Mouse (Mus musculus): ENCODE measurements around the gene Fam166b.

Gene Fam166b

DNA sequence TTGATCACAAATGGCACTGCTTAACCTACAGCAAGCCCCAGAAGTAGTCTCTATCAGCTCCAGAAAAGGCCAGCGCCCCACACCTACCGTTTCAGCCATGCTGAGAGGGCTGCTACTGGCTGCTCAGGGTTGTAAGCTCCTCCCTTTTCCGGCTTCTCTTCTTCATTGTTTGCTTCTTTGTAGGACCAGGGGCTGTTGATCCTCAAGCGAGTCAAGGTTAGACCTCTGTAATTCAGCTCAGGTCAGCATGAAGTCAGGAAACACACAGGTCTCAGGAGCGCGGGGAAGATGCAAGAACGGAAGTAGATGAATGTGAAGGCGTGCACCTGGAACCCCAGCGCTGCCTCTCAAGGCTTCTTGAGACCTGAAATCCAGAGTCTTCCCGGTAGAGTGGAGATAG, 24.2 kb downstream of the Fam166b start:
- no peak for DNase-seq

- no peak for DNase-seq
Observed at GRCm38 (mm10) chr4:43402212-43402611, 26.7 kb downstream of the Fam166b start.

DNA sequence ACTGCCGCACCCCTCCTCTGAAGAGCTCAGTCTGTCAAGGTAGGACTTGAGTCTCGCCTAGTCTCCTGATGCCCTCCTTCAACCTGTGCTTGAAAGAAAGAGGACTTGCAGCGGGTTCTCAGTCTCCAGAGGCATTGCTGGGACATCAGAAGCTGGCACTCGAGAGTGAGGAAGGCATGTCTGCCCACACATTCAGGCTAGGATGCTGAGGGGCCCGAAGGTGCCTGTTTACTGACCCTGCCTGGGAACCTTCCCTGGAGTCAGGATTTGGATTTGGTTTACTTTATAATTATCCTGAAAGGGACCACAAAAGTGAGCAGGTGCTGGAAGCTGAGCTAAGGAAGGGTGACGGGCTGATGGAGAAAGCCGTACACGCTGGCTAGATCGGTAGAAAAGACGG, 27.4 kb downstream of the Fam166b start:
- DNase-seq = no peak

DNA sequence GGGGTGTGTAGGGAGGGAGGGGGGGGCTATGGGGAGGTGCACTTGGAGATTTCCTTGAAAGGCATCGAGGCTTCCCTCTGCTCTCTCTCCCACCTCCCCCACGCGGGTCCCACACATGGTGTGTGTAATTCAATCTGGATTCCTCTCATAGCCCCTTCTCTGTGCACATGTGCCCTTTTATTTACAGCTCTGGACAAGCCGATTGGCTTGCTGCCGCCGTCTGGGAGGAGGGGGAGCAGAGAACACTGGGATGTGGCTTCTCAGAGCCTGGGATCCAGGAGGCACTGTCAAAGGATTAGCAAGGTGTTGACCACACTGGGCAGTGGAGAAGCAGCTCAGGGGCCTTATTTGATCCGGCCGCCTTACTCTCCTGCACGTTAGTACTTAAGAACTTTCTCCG, 28.0 kb downstream of the Fam166b start:
- no peak for DNase-seq

DNA sequence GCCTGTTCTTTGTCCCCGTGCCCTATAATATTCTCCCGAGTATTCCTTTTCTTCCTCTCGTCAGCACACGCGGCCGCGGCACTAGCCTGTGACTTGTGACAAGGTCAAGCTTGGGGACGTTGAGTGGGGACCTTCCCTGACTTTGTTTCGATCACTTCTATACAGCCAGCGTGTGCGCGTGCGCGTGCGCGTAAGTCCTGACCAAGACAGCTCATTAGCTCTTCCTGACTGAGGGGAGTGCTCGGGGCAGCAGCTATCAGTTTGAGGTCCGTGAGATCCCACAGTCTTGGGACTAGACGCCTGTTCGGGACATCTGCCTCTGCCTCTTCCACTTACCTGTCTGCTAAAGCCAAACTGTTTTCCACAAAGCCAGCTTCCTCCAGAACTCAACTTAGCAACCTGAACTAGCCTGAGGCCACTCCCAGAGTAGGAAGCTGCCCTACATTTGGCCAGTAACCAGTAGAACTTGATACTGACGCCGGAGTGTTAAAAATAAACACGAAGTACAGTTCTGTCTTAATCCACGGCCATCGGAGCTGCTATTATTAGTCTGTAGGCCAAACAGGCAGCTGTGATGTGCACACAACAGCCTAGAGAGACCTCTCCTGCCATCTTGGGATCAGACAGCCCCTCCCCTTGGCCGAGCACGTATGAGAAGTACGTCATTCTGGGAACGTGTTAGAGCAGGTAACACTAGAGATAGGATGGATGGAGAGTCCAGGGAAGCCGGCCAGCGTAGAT, 29.4 kb downstream of the Fam166b start:
- peak in 1 of 2 experiments; percentile 53 for DNase-seq

DNA sequence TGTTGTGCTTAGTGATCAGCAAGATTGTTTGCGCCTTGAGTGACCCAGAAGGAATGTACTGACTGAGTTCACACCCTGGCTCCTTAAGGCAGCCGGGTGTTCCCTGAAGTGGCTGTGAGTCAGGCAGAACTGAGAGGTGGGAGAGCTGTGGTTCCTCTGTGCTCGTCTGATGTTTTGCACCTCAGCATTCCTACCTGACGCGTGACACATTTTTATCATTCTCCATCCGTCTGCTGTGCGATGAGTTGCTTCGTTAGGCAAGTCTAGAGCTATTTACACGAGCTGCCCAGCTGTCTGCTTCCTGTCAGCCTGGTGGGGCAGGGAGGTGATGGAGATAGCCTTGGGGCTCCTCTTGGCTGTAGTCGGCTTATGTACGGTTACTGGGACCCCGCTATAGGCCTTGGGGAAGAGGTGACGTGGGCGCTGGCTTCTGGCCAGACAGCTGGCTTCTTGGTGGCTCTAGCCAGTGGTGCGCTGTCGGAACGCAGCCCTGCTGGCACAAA, 30.1 kb downstream of the Fam166b start:
- DNase-seq = peak; percentile 45 to 47

- DNase-seq = no peak
Observed at GRCm38 (mm10) chr4:43398014-43398413, 30.9 kb downstream of the Fam166b start.

GRCm38 (mm10) chr4:43396381-43396780, 32.6 kb downstream of the Fam166b start:
- DNase-seq = no peak

DNA sequence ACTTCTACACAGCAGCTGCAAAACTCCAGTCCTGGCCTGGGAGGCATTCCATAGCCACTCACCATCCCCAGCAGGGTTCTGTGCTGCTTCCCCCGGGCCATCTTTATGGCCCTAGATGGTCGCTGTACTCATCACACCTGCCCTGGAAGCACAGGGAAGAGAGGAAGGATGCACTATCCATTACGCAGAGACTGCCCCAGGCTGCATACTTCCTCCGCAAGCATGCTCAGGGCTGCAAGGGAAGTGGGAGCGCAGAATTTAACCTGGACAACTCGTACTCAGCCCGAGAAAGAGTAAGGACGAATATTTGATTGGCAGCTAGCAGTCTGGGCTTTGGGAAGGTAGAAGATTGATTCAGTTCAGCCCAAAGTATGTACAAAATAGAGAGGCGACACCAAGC, 33.1 kb downstream of the Fam166b start:
- no peak for DNase-seq

DNA sequence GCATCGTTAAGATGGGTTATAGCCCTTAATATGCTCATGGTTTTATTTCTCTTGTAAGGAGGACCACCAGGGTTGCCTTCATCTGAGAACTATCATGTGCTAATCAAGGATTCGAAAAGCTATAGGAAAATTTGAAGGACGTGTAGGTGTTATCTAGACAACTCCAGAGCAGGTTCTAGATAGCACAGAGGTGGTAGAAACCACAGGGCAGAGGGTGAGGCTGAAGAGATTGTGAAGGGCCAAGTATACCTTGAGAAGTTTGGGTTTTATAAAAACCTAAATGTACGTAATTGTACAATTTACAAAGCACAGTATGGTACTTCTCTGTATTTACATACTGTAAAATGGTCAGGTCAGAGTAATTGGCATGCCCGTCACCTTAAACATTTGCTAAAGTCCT, 33.8 kb downstream of the Fam166b start:
- no peak for DNase-seq

- peak; percentile 87 to 95 for DNase-seq
Observed at GRCm38 (mm10) chr4:43394345-43394891, 34.5 kb downstream of the Fam166b start.

- DNase-seq = no peak
Observed at GRCm38 (mm10) chr4:43391521-43392050, 37.3 kb downstream of the Fam166b start.

GRCm38 (mm10) chr4:43389845-43390440, 39.0 kb downstream of the Fam166b start:
- DNase-seq = peak in 1 of 2 experiments; percentile 54

DNA sequence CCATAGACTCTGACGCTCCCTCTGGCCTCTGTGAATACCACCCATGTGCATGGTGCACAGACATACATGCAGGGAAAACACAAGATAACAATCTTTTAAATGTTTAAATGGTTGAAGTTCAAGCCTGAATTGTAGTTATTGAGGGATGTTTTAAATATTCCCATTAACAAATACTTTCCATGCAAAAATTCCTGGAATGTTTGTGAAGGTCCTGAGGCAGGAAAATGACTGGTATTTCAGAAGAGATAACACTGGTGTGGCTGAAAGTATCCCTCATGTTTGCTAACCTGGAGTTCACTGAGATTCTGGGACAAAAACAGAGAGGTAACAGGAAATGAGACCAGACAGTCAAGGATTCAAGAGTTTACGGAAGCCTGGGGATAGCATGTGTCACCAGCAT, 39.5 kb downstream of the Fam166b start:
- DNase-seq = no peak

DNA sequence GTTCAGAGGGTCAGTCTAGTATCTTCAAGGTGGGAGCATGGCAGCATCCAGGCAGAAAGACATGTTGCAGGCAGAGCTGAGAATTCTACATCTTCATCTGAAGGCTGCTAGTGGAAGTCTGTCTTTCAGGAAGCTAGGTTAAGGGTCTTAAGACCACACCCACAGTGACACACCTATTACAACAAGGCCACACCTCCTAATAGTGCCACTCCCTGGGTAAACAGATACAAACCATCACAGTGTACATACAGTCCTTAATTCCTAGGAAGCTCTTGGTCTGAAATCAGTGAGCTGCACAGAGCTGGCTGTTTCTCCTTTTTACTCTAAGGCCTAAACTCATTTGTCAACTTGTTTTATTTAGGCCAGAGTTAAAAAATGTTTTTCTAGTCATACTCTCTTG, 42.0 kb downstream of the Fam166b start:
- no peak for DNase-seq

DNA sequence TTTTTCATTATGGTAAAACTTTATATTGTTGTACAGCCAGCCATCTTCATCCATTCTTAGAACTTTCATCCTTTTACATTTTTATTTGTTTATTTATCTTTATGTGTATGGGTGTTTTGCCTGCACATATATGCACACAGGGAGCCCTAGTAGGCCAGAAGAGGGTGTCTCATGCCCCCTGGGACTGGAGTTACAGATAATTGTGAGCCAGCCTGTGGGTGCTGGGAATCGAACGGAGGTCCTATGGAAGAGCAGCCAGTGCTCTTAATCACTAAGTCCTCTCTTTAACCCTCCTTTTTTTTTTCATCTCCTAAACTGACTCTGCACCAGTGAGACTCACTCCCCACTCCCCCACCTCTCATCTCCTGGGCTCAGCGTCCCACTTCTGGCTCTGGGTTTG, 44.4 kb downstream of the Fam166b start:
- no peak for DNase-seq

GRCm38 (mm10) chr4:43384083-43384460, 44.9 kb downstream of the Fam166b start:
- DNase-seq = no peak

GRCm38 (mm10) chr4:43383246-43384082, 45.5 kb downstream of the Fam166b start:
- peak in 1 of 2 experiments; percentile 44 for DNase-seq

DNA sequence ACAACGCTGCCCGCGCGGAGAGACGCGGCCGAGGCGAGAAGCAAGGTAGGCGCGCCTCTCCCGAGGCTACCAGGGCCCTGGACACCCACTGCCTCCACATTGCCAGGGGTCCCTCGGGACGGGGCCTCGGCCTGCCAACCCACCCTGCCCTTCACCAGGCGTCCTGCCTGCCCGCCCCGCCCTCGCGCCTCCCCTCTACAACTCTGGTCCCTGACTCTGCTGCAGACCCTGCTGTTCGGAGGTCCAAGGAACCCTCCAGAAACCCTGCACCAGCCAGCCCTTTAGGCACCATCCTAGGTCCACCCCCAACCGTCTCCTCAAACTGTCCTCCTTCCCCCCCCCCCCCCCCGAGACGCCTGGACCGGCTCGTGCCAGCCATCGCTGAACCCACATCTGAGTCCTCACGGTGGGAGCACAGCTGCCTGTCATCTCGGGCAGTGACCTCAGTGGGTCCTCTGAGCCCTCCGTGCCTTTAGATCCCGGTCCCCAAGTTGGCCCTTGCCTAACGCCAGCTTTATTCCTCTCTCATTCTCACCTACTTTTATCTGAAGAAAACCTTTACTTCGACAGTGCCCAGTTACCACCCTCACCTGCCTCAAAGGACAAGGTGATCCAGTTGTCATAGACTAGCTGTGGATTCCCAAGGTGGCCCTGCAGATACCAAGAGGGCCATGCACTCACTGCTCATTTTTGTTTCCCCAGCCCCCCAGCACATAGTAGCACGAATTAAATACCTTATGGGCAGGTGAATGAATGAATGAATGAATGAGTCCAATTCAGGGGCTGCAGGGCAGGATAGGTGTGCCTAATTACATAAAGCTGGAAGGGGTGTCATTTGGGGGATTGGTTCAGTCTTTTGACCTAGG, 46.5 kb downstream of the Fam166b start:
- DNase-seq = no peak

- DNase-seq = peak; percentile 84 to 85
Observed at GRCm38 (mm10) chr4:43381408-43382154, 47.4 kb downstream of the Fam166b start, which contains the start of gene Rusc2. Gene Rusc2 (plus strand): TSS chr4:43381979.

- no peak for DNase-seq
Observed at GRCm38 (mm10) chr4:43380951-43381350, 48.0 kb downstream of the Fam166b start.
